Mouse (Mus musculus) cerebellum, adult 2 months (tissue): ENCODE data around the gene Golga4.

Source experiments
- CTCF ChIP-seq: fragments of 200-500 bp; IDR thresholded peaks from 2 replicates; pipeline ENCODE4 v1.5.1; 2011; ENCODE audit warnings: low read depth, mild to moderate bottlenecking, control low read depth, low read length, moderate library complexity, borderline replicate concordance; ENCODE audit not compliant: insufficient read depth
- POLR2A ChIP-seq: fragments of 200-500 bp; IDR thresholded peaks from 2 replicates; pipeline ENCODE4 v1.6.1; 2011; ENCODE audit warnings: low read length, control low read depth, borderline replicate concordance; ENCODE audit not compliant: insufficient read depth

DNA sequence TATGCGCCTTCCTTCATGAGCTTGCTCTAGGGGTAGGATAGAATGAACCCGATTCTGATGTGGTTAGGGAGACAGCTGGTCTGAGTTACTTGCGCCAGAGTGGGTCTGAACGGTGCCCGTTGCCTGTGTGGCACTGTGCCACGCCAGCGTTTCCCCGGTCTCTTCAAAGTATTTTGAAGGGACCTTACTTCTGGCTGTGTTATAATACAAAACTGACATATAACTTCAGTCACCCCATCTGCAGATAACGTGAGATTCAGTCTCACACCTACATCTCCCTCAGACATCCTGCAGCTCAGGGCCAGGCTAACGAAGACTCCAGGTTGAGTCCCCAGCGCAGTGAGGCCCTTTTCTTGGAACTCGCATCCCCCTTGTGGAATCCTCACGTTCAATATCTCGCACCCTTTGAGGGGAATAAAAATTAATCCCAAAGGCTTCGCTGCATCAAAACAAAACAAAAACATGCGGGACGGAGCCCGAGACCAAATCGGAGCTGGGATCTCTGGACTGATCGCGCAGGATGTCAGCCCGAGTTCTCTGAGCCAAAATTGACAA is 29.8 kb upstream of the Golga4 start:
- TF ChIP-seq CTCF = no peak
- TF ChIP-seq POLR2A = no peak
